Comparison of ENCODE assay signal across 23 mouse cellular contexts in genomic region chr2:67489128-67489492, GRCm38 (mm10). TPM values are rescaled to one million over a fixed set of nuclear protein-coding genes. Genes with fewer than 3 reads are reported as not detected.
DNase-seq lines count a peak whose midpoint lies in the region; ATAC-seq and TF ChIP-seq lines count a peak whose summit lies in the region.
"Had no signal": no experiment of that assay in that cellular context is flagged by ENCODE, and none has a peak within 500 bp of the region (broad histone marks: within the 10 kb centered on the region; RNA-seq: fewer than 3 reads in every experiment).

No protein-coding gene starts in this region.

- TF ChIP-seq CTCF in midbrain, postnatal 0 days (IDR thresholded peaks at IDR 0.05): no peak

- no peaks in the 10 kb centered on the region for H3K36me3 ChIP-seq in midbrain, embryonic 11.5 days (ENCODE audit: control insufficient read depth, insufficient read depth, low read length)
- H3K36me3 ChIP-seq in midbrain, postnatal 0 days (ENCODE audit: insufficient read depth, low read length): no peaks in the 10 kb centered on the region
- H3K36me3 ChIP-seq in hindbrain, embryonic 11.5 days (ENCODE audit: control insufficient read depth, insufficient read depth, low read length): no peaks in the 10 kb centered on the region
- no peaks in the 10 kb centered on the region for H3K36me3 ChIP-seq in neural tube, embryonic 15.5 days
- H3K36me3 ChIP-seq: limb, embryonic 12.5 days; liver, embryonic 13.5 days; lung, embryonic 15.5 days had no signal

- no peaks in the 10 kb centered on the region; the same call in 1 of the 2 replicates for H3K4me1 ChIP-seq in midbrain, embryonic 11.5 days (ENCODE audit: control insufficient read depth, insufficient read depth, low read length)
- no peaks in the 10 kb centered on the region for H3K4me1 ChIP-seq in midbrain, postnatal 0 days (ENCODE audit: insufficient read depth, low read length)
- 0 out of 2 replicates have a peak, but pooled peaks cover 2% of the 10 kb centered on the region for H3K4me1 ChIP-seq in hindbrain, embryonic 11.5 days (replicated peaks; ENCODE audit: control insufficient read depth, insufficient read depth, low read length)
- peaks cover 7% of the 10 kb centered on the region; the same call in 1 of the 2 replicates for H3K4me1 ChIP-seq in neural tube, embryonic 15.5 days
- H3K4me1 ChIP-seq: limb, embryonic 12.5 days; liver, embryonic 13.5 days; lung, embryonic 15.5 days had no signal

- no peak overlapping the region for H3K4me2 ChIP-seq in midbrain, embryonic 11.5 days
- H3K4me2 ChIP-seq in midbrain, postnatal 0 days (ENCODE audit: low read depth, low read length, poor library complexity, severe bottlenecking): no peak overlapping the region
- H3K4me2 ChIP-seq in hindbrain, embryonic 11.5 days (replicated peaks; ENCODE audit: low read depth, low read length): peak overlapping the region; percentile 14; the same call in 1 of the 2 replicates
- no peak overlapping the region for H3K4me2 ChIP-seq in neural tube, embryonic 15.5 days
- H3K4me2 ChIP-seq: limb, embryonic 12.5 days; liver, embryonic 13.5 days; lung, embryonic 15.5 days had no signal

- no peaks in the 10 kb centered on the region for H3K9me3 ChIP-seq in midbrain, embryonic 11.5 days (ENCODE audit: control insufficient read depth, low read length)
- no peaks in the 10 kb centered on the region for H3K9me3 ChIP-seq in midbrain, postnatal 0 days (ENCODE audit: low read length)
- no peaks in the 10 kb centered on the region for H3K9me3 ChIP-seq in hindbrain, embryonic 11.5 days (ENCODE audit: control insufficient read depth, low read length)
- no peaks in the 10 kb centered on the region for H3K9me3 ChIP-seq in neural tube, embryonic 15.5 days (replicated peaks)
- H3K9me3 ChIP-seq: limb, embryonic 12.5 days; liver, embryonic 13.5 days; lung, embryonic 15.5 days had no signal

- H3K27ac ChIP-seq in midbrain, embryonic 11.5 days (ENCODE audit: low read depth, low read length): no peak overlapping the region
- H3K27ac ChIP-seq in midbrain, postnatal 0 days (ENCODE audit: low read depth, low read length): no peak overlapping the region
- no peak overlapping the region for H3K27ac ChIP-seq in hindbrain, embryonic 11.5 days (ENCODE audit: low read depth, low read length)
- no peak overlapping the region for H3K27ac ChIP-seq in neural tube, embryonic 15.5 days (replicated peaks)
- H3K27ac ChIP-seq: limb, embryonic 12.5 days; liver, embryonic 13.5 days; lung, embryonic 15.5 days; macrophage had no signal

- DNase-seq in midbrain, embryonic 11.5 days (ENCODE audit: low spot score, missing footprints): no peak
- DNase-seq in midbrain, postnatal 0 days (ENCODE audit: low spot score): no peak
- DNase-seq in hindbrain, embryonic 11.5 days (ENCODE audit: low spot score): peak; percentile 32
- peak; percentile 17 for DNase-seq in mesoderm, embryonic 11.5 days (ENCODE audit: low read depth, low spot score)
- no peak for DNase-seq in spleen, postnatal 36 days (ENCODE audit: low spot score in 2 of 2)
- no peak for DNase-seq in heart, adult 18-20 months
- DNase-seq: cerebellum, adult 11-12 months; heart, adult 11 months; kidney, adult 18-20 months; kidney, postnatal 25 days; liver, embryonic 13.5 days; right cerebral cortex, postnatal 14 days; thymus, postnatal 14 days had no signal

- peak; percentile 54; the same call in 1 of the 2 replicates for ATAC-seq in midbrain, embryonic 11.5 days (ENCODE audit: low FRiP score)
- no peak for ATAC-seq in midbrain, postnatal 0 days (ENCODE audit: low FRiP score)
- peak; percentile 46; the same call in 1 of the 2 replicates for ATAC-seq in hindbrain, embryonic 11.5 days (ENCODE audit: low FRiP score)
- ATAC-seq in neural tube, embryonic 15.5 days (ENCODE audit: low FRiP score): 0 out of 2 replicates have a peak, but pooled peaks have one; percentile 35

- no peaks in the 10 kb centered on the region; the same call in 1 of the 2 replicates for H3K27me3 ChIP-seq in midbrain, embryonic 11.5 days (ENCODE audit: control insufficient read depth, insufficient read depth, low read length)
- no peaks in the 10 kb centered on the region for H3K27me3 ChIP-seq in midbrain, postnatal 0 days (ENCODE audit: insufficient read depth, low read length)
- H3K27me3 ChIP-seq in hindbrain, embryonic 11.5 days (ENCODE audit: control insufficient read depth, insufficient read depth, low read length): no peaks in the 10 kb centered on the region
- no peaks in the 10 kb centered on the region for H3K27me3 ChIP-seq in neural tube, embryonic 15.5 days (replicated peaks)
- H3K27me3 ChIP-seq: limb, embryonic 12.5 days; liver, embryonic 13.5 days; lung, embryonic 15.5 days had no signal

- 67% methylated on average over 8 of the region's 8 CpGs for WGBS in midbrain, embryonic 11.5 days
- WGBS in midbrain, postnatal 0 days: 56% methylated on average over 8 of the region's 8 CpGs
- 47% methylated on average over 8 of the region's 8 CpGs for WGBS in hindbrain, embryonic 11.5 days
- 40% methylated on average over 8 of the region's 8 CpGs for WGBS in neural tube, embryonic 15.5 days

- H3K9ac ChIP-seq in midbrain, embryonic 11.5 days (ENCODE audit: low read length): no peak overlapping the region
- H3K9ac ChIP-seq in midbrain, postnatal 0 days (replicated peaks; ENCODE audit: low read length, poor library complexity, severe bottlenecking): no peak overlapping the region
- no peak overlapping the region for H3K9ac ChIP-seq in hindbrain, embryonic 11.5 days (ENCODE audit: low read depth, low read length)
- no peak overlapping the region for H3K9ac ChIP-seq in neural tube, embryonic 15.5 days (replicated peaks)
- H3K9ac ChIP-seq: limb, embryonic 12.5 days; liver, embryonic 13.5 days; lung, embryonic 15.5 days had no signal

- H3K4me3 ChIP-seq in midbrain, embryonic 11.5 days (ENCODE audit: low read depth, low read length): no peak overlapping the region
- no peak overlapping the region for H3K4me3 ChIP-seq in midbrain, postnatal 0 days (ENCODE audit: low read depth, low read length)
- no peak overlapping the region for H3K4me3 ChIP-seq in hindbrain, embryonic 11.5 days (ENCODE audit: low read depth, low read length)
- no peak overlapping the region for H3K4me3 ChIP-seq in neural tube, embryonic 15.5 days (replicated peaks)
- H3K4me3 ChIP-seq: limb, embryonic 12.5 days; liver, embryonic 13.5 days; lung, embryonic 15.5 days had no signal

RNA-seq across cellular contexts. Expression of gene Xirp2, which starts 43.3 kb away (rescaled TPM):
- not detected in 2 replicates for polyA plus RNA-seq in midbrain, embryonic 11.5 days (2014; fragmentation: Nextera tagmentation; extraction: Ambion mirVana)
- 0.11 TPM in 1 of 2 replicates, not detected in the other for total RNA-seq in midbrain, postnatal 0 days (2014; rRNA removed)
- 0.01 TPM in 2 replicates for polyA plus RNA-seq in midbrain, postnatal 0 days (2015; fragmentation: Nextera tagmentation; extraction: Ambion mirVana)
- not detected in 2 replicates for polyA plus RNA-seq in hindbrain, embryonic 11.5 days (2014; fragmentation: Nextera tagmentation; extraction: Ambion mirVana)
- polyA plus RNA-seq in neural tube, embryonic 15.5 days (2015; fragmentation: Nextera tagmentation; extraction: Ambion mirVana): 0.05 TPM in 1 of 2 replicates, not detected in the other
- total RNA-seq in heart, adult 18-20 months (2021): 100 to 1,000 TPM; 312 to 316 TPM
- total RNA-seq: MEL had no signal
- polyA plus RNA-seq: limb, embryonic 12.5 days; liver, embryonic 13.5 days; macrophage had no signal

RNA-seq across cellular contexts. Expression of gene Gm26727, which starts 56.1 kb away (rescaled TPM):
- not detected in 2 replicates for polyA plus RNA-seq in midbrain, embryonic 11.5 days (2014; fragmentation: Nextera tagmentation; extraction: Ambion mirVana)
- not detected in 2 replicates for total RNA-seq in midbrain, postnatal 0 days (2014; rRNA removed)
- not detected in 2 replicates for polyA plus RNA-seq in midbrain, postnatal 0 days (2015; fragmentation: Nextera tagmentation; extraction: Ambion mirVana)
- polyA plus RNA-seq in hindbrain, embryonic 11.5 days (2014; fragmentation: Nextera tagmentation; extraction: Ambion mirVana): not detected in 2 replicates
- polyA plus RNA-seq in neural tube, embryonic 15.5 days (2015; fragmentation: Nextera tagmentation; extraction: Ambion mirVana): not detected in 2 replicates
- total RNA-seq in heart, adult 18-20 months (2021): not detected
- total RNA-seq: adrenal gland, adult 18-20 months; gastrocnemius, adult 8-10 months; left cerebral cortex, adult 8-10 months; MEL had no signal
- polyA plus RNA-seq: embryonic facial prominence, embryonic 14.5 days; heart, embryonic 16.5 days; limb, embryonic 12.5 days; liver, embryonic 13.5 days; lung, embryonic 15.5 days; macrophage had no signal

Comparison
In these comparisons a context has a peak if more than half of its experiments do, and no peak if none do; other contexts are left out.
1. DNase-seq: peak in hindbrain, embryonic 11.5 days (single experiment) and mesoderm, embryonic 11.5 days (single experiment); none in midbrain, embryonic 11.5 days (single experiment), midbrain, postnatal 0 days (single experiment), spleen, postnatal 36 days (0 of 2) and heart, adult 18-20 months (0 of 2).